Mouse (Mus musculus): Measurements from ENCODE around the gene Asb12. TPM values are rescaled to one million over a fixed set of nuclear protein-coding genes. Genes with fewer than 3 reads are reported as not detected.
"Not testable (repeated sequence)": the region's sequence is repeated elsewhere in the genome, so short reads cannot be mapped to it uniquely, and the experiment has no call there.

The Asb12 gene
- polyA plus RNA-seq (2016; fragmentation: Nextera tagmentation; extraction: Ambion mirVana), result 4.4 and 5.6 TPM in 2 replicates

DNA sequence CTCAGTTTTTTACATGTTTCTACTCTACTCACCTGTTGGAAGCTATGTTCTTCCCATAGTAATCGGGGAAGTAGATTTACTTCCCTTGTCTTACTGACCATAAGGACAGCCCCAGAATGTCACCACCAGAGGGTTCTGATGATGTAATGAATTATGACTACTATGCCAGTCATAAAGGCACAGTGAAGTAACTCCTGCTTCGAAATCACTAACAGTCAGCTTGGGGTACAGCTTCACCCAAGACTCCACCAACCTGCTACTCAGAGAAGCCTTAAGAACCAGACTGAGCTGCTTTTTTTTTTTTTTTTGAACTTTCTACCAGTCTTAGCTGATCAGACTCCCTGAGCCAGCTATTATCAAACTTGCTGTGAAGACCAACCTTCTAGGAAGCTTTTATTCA is at the start of gene Asb12, which contains the start of gene Pfn5:
TSS of gene Asb12 (minus strand) at position 101 of the 400 bp plus-strand sequence.
TSS of gene Pfn5 (plus strand) at position 218 of the 400 bp plus-strand sequence.
- no peak within 1 kb of the TSS for H3K4me3 ChIP-seq
- no peak within 1 kb of the TSS for H3K27ac ChIP-seq (ENCODE audit: poor library complexity, severe bottlenecking)
- H3K36me3 ChIP-seq, result no peaks in the 10 kb centered on the region
- H3K9me3 ChIP-seq (replicated peaks), result peaks cover 10% of the 10 kb centered on the region
- 80% methylated on average over 2 of the region's 2 CpGs for WGBS
- no peak for ATAC-seq (ENCODE audit: insufficient number of reproducible peaks, low FRiP score)
- H3K27me3 ChIP-seq (replicated peaks), result no peaks in the 10 kb centered on the region
- no peaks in the 10 kb centered on the region for H3K4me1 ChIP-seq (replicated peaks)
- H3K4me2 ChIP-seq, result no peak within 1 kb of the TSS
- H3K9ac ChIP-seq, result no peak within 1 kb of the TSS

DNA sequence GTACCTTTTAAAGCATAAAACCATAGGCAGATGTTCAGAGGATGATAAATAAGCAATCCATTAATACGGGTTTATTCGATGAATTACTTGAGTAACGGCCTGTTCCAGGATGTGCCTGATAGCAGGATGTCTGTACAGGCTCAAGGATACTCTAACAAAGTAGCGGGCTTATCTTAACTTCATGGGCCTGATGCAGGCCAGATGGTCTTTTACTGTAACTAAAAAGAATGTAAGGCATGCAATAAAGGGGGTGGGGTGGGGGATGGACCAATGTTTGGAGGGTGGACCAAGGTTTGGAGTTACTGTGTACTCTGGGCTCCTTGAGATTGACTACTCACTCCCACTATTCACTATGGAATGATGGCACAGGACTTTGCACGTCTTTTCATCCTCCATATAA is 42.8 kb upstream of the Asb12 start:
- Histone ChIP-seq H3K4me3 (no peak overlapping the region), H3K36me3 (no peaks in the 10 kb centered on the region), H3K4me1 (replicated peaks) (no peaks in the 10 kb centered on the region), H3K9me3 (replicated peaks) (no peaks in the 10 kb centered on the region), H3K9ac (no peak overlapping the region), H3K27me3 (replicated peaks) (no peaks in the 10 kb centered on the region), H3K27ac (ENCODE audit: poor library complexity, severe bottlenecking) (no peak overlapping the region), H3K4me2 (no peak overlapping the region)
- WGBS, result 47% methylated on average over 5 of the region's 5 CpGs
- ATAC-seq (ENCODE audit: insufficient number of reproducible peaks, low FRiP score), result peak; percentile 68; the same call in 1 of the 2 replicates

DNA sequence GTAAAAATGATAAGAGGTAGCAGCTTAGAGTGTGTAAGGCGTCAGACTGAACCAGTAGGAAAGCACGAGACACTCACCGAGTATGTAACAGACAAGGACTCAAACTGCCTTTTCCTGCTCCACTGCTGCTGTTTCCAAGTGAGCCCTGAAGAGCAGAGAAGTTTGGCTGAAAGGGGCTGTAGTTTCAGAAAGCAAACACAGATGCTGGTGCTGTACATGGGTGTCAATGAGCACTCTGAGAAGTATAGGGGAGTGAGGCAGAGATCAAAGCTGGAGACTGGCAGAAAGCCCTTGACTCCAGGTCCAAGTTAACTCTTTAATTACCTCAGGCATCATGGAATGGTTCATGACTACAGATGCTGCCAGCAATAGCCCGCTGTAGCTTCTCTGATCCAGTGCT is 3.5 kb downstream of the Asb12 start:
- H3K4me1 ChIP-seq (replicated peaks), result no peaks in the 10 kb centered on the region
- ATAC-seq (ENCODE audit: insufficient number of reproducible peaks, low FRiP score), result no peak
- no peak overlapping the region for H3K4me3 ChIP-seq
- H3K9ac ChIP-seq, result no peak overlapping the region
- H3K4me2 ChIP-seq, result no peak overlapping the region
- H3K36me3 ChIP-seq, result no peaks in the 10 kb centered on the region
- no peaks in the 10 kb centered on the region for H3K27me3 ChIP-seq (replicated peaks)
- no peak overlapping the region for H3K27ac ChIP-seq (ENCODE audit: poor library complexity, severe bottlenecking)
- 59% methylated on average over 4 of the region's 4 CpGs for WGBS
- no peaks in the 10 kb centered on the region for H3K9me3 ChIP-seq (replicated peaks)

DNA sequence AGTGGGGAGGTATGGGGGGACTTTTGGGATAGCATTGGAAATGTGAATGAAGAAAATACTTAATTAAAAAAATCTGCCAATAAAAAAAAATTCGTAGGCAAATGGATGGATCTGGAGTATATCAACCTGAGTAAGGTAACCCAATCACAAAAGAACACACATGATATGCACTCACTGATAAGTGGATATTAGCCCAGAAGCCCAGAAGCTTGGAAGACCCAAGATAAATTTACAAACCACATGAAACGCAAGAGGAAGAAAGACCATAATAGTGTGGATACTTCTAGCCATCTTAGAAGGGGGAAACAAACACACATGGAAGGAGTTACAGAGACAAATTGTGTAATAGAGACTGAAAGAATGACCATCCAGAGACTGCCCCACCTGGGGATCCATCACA is 22.3 kb downstream of the Asb12 start:
- not testable (repeated sequence) for H3K36me3 ChIP-seq; ATAC-seq (ENCODE audit: insufficient number of reproducible peaks, low FRiP score); H3K9me3 ChIP-seq (replicated peaks); H3K4me2 ChIP-seq; H3K4me3 ChIP-seq; H3K4me1 ChIP-seq (replicated peaks); H3K27me3 ChIP-seq (replicated peaks); H3K27ac ChIP-seq (ENCODE audit: poor library complexity, severe bottlenecking); H3K9ac ChIP-seq
- WGBS, result 74% methylated on average over 2 of the region's 2 CpGs

DNA sequence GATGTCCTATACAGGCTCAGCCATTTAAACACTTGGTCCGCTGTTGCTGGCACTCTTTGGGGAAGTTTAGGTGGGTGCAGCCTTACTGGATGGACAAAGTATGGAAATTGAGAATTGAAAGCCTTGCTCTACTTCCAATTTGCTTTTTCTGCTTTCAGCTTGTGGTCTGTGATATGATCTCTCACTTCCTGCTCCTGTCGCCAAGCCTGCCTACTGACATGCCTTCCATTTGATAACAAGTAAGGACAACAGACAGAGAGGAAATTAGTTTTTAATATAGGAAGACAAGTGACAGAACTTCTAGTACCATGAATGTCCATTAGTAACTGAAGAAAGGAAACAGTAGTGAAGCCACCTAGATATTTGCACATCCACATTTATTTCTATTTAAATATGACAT is 32.6 kb downstream of the Asb12 start:
- no peak overlapping the region for H3K27ac ChIP-seq (ENCODE audit: poor library complexity, severe bottlenecking)
- H3K4me3 ChIP-seq, result no peak overlapping the region
- no peak for ATAC-seq (ENCODE audit: insufficient number of reproducible peaks, low FRiP score)
- 59% methylated on average over 2 of the region's 2 CpGs for WGBS
- no peaks in the 10 kb centered on the region for H3K27me3 ChIP-seq (replicated peaks)
- no peak overlapping the region for H3K9ac ChIP-seq
- H3K36me3 ChIP-seq, result no peaks in the 10 kb centered on the region
- H3K9me3 ChIP-seq (replicated peaks), result no peaks in the 10 kb centered on the region
- no peaks in the 10 kb centered on the region for H3K4me1 ChIP-seq (replicated peaks)
- no peak overlapping the region for H3K4me2 ChIP-seq

DNA sequence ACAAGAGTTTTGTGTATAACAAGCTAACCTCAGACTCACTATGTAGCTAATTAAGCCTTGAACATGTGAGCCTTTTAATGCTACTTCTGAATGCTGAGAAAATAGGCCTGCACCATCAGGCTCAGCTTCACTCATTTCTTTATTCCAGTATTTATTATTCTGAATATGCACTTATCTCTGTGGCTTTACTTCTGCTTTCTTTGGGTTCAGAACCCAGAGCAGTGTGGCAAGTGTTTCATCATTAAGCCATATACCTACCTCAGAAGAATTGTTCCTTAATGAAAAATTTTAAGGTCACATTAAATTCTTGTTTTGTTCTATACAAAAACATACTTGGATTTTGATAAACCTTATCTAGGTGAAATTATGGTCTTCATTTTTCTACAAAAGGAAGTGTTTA is 33.9 kb downstream of the Asb12 start:
- no peak for ATAC-seq (ENCODE audit: insufficient number of reproducible peaks, low FRiP score)
- no peak overlapping the region for H3K4me2 ChIP-seq
- H3K27ac ChIP-seq (ENCODE audit: poor library complexity, severe bottlenecking), result no peak overlapping the region
- H3K27me3 ChIP-seq (replicated peaks), result no peaks in the 10 kb centered on the region
- no peak overlapping the region for H3K4me3 ChIP-seq
- no peaks in the 10 kb centered on the region for H3K9me3 ChIP-seq (replicated peaks)
- H3K4me1 ChIP-seq (replicated peaks), result no peaks in the 10 kb centered on the region
- H3K9ac ChIP-seq, result no peak overlapping the region
- H3K36me3 ChIP-seq, result no peaks in the 10 kb centered on the region

DNA sequence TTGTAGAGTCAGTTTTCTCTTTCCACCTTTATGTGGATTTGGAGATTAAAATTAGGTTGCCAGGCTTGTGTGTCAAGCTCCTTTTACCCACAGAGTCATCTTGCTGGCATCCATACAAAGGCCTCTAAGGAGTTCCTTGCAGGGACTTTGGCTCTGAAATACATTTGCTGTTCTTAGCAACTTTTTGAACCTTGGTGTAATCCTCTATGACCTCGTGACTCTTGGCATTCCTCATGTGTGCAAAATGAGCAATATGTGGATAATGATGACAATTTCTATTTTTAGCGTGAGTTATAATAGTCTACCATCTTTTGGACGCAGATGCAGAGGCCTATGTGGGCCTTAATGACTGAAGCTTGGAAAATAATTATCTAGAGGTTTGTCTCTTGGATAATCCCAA is 100.6 kb downstream of the Asb12 start:
- Histone ChIP-seq H3K4me2 (no peak overlapping the region), H3K4me3 (no peak overlapping the region), H3K4me1 (replicated peaks) (no peaks in the 10 kb centered on the region), H3K36me3 (no peaks in the 10 kb centered on the region), H3K9ac (no peak overlapping the region), H3K9me3 (replicated peaks) (no peaks in the 10 kb centered on the region), H3K27ac (ENCODE audit: poor library complexity, severe bottlenecking) (no peak overlapping the region), H3K27me3 (replicated peaks) (no peaks in the 10 kb centered on the region)
- no peak for ATAC-seq (ENCODE audit: insufficient number of reproducible peaks, low FRiP score)
- WGBS, result 45% methylated on average over 3 of the region's 3 CpGs

DNA sequence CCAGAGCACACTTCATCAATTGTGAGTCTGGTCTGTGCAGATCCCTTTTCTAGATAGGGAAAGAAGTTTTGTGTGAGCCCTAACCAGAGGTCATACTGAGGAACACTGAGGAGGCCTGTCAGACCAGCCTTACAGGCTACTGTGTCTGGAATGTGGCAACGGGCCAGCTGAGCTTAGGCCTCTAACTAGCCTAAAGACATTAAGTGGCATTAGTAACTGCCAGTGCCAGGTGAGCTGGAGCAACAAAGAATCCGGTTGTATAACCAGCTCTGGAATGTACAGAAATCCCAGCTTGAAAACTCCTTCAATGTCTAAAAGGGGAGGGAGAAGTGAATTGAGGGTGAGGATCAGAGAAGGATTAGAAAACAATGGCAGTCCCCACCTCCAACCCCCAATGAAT is 111.9 kb downstream of the Asb12 start:
- Histone ChIP-seq H3K27me3 (replicated peaks) (no peaks in the 10 kb centered on the region), H3K4me2 (no peak overlapping the region), H3K9ac (no peak overlapping the region), H3K36me3 (no peaks in the 10 kb centered on the region), H3K9me3 (replicated peaks) (no peaks in the 10 kb centered on the region), H3K27ac (ENCODE audit: poor library complexity, severe bottlenecking) (no peak overlapping the region), H3K4me3 (no peak overlapping the region), H3K4me1 (replicated peaks) (peaks cover 15% of the 10 kb centered on the region)
- ATAC-seq (ENCODE audit: insufficient number of reproducible peaks, low FRiP score), result no peak
- 64% methylated on average over 2 of the region's 2 CpGs for WGBS

DNA sequence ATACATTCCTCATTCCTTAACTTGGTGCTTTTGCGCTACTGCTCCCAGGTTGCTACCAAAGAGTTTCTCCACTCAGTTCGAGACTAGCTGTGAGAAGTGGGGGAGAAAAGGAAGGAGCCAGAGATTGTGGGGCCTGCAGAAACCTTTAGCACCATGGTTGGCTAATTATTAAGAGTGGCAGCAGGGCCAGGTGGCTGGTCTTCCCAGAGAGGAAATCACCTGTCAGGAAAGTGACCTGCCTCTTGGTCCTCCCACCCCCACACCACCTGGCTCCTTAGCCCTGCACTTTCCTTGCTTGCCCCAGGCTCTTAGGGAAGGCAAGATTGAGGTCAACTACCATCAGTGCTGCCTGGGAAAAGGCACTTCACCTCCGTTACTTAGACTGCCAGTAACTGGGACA is 112.6 kb downstream of the Asb12 start:
- Histone ChIP-seq H3K9me3 (replicated peaks) (no peaks in the 10 kb centered on the region), H3K9ac (peak overlapping the region; percentile 22; the same call in 1 of the 2 replicates), H3K27ac (ENCODE audit: poor library complexity, severe bottlenecking) (peak overlapping the region; percentile 57; the same call in 1 of the 2 replicates), H3K27me3 (replicated peaks) (no peaks in the 10 kb centered on the region), H3K36me3 (no peaks in the 10 kb centered on the region), H3K4me2 (peak overlapping the region; percentile 71), H3K4me1 (replicated peaks) (peaks cover 20% of the 10 kb centered on the region), H3K4me3 (peak overlapping the region; percentile 75)
- 26% methylated on average over 3 of the region's 3 CpGs for WGBS
- 0 out of 2 replicates have a peak, but pooled peaks have one; percentile 3 for ATAC-seq (ENCODE audit: insufficient number of reproducible peaks, low FRiP score)

DNA sequence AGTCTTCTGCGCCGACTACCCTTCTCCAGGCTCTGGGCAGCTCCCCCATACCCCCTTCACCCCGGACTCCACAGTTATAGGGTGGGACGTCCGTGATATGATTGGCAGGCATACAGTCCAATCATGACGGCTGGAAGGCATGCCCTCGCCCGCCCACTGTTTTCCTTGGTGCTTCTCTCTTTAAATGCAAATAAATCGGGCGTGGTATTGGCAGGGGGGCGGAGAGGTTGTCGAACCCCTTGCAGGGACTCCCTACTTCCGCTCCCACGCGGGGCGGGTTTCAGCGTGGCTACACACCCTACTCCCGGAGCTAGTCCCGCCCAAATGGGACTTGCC is 113.0 kb downstream of the Asb12 start, which contains the start of gene Amer1:
TSS of gene Amer1 (minus strand) at position 97 of the 336 bp plus-strand sequence.
- H3K27me3 ChIP-seq (replicated peaks), result no peaks in the 10 kb centered on the region
- H3K4me2 ChIP-seq, result peak within 1 kb of the TSS; percentile 71
- 18% methylated on average over 19 of the region's 19 CpGs for WGBS
- ATAC-seq (ENCODE audit: insufficient number of reproducible peaks, low FRiP score), result peak; percentile 94
- H3K9me3 ChIP-seq (replicated peaks), result no peaks in the 10 kb centered on the region
- H3K36me3 ChIP-seq, result no peaks in the 10 kb centered on the region
- H3K4me3 ChIP-seq, result peak within 1 kb of the TSS; percentile 75
- peak within 1 kb of the TSS; percentile 74 for H3K9ac ChIP-seq
- H3K27ac ChIP-seq (ENCODE audit: poor library complexity, severe bottlenecking), result peak within 1 kb of the TSS; percentile 93
- peaks cover 21% of the 10 kb centered on the region for H3K4me1 ChIP-seq (replicated peaks)

DNA sequence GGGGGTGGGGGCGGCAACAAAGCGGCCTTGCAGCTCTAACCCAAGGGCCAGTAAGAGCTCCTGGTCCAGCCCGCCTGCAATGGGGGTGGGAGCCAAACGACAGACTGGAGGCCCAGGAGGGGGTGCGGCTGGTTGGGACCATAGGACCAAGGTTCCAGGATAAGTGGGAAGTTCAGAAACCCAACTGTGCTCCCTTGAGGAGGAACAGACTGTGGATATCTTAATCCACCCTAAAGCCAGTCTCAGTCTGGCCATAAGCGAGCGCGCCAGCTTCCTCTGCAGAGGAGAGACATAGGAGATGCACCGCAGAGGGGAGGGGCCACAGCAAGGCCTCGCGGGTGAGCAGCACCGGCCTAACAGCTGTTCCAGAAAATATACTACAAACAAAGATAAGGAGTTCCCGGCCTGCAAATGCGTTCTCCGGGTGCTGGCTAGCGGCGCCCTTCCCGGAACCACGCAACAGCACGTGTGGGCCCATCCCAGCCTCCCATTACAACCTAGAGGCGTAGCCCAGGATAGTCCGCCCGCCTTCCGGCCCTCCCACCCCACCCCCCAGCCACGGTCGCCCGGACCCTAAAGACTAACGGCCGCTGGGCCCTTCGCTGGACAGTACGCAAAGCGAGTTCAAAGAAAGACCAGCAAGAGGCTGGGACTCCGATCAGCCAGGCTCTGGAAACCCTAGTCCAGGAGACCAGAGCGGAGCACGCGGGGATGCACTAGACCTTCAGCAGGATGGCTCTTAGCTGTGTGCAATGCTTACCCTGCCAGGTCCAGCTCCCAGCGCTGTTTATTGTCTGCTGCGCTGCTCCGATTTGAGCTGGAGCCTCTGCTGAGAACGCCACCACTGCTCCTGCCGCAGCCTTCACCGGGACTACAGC is 113.7 kb downstream of the Asb12 start:
- Histone ChIP-seq H3K27ac (ENCODE audit: poor library complexity, severe bottlenecking) (peak overlapping the region; percentile 93), H3K9me3 (replicated peaks) (no peaks in the 10 kb centered on the region), H3K36me3 (peaks cover 3% of the 10 kb centered on the region; the same call in 1 of the 2 replicates), H3K27me3 (replicated peaks) (no peaks in the 10 kb centered on the region), H3K4me2 (peak overlapping the region; percentile 71), H3K4me1 (replicated peaks) (peaks cover 21% of the 10 kb centered on the region), H3K9ac (peak overlapping the region; percentile 74), H3K4me3 (peak overlapping the region; percentile 75)
- WGBS, result 17% methylated on average over 32 of the region's 42 CpGs
- ATAC-seq (ENCODE audit: insufficient number of reproducible peaks, low FRiP score), result peak; percentile 80
